Mouse (Mus musculus) ovary, postnatal 14 days (tissue): ENCODE results near the gene Efemp1.

Experiments used
- DNase-seq: peaks from one replicate; pipeline ENCODE4 v3.0.0; 2022; ENCODE audit warnings: low spot score

The Efemp1 gene

DNA sequence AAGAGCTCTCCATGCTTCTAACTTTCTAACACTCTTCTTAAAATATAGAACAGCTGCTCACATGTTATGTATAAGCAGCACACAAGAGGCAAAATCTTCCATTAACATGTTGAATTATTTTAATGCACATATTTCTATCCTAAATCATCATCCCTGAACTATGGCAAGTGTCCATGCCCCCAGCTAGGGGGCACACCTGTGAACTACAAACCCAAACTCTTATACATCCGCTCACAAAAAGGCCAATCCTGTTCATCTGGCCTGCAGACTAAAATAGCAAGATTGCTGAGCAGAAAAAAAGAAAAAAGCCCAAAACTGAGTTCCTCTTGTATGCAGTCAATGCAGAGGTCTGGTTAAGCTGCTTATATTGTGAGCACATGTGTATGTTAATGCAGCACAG lies 86.6 kb downstream of the Efemp1 start:
- DNase-seq: no peak

DNA sequence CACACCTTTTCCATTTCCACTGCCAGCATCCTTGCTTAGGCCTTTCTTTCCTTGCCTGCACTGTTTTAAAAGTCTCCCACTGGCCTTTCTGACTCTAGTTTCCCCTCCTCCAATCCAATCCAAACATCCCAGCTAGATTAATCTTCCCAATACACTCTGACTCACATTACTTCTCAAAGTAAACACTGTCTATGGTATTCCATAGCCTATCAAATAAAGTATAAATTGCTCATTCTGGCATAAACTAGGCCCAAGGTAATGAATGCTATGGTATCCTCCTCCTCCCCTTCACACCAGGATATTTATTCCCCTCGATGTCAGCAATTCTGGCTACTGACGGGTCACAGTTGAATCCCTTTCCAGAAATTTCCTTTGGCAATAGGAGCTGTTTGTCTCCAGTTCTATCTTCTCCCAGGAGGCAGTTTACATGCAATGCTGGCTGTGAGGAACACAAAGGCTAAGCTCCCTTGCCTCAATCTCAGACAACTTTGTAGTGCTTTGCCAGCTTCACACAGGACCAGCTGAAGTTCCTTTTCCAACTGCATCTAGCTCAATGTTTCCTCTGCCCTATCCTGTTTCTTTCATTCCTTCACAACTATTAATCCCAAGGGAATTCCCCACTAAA lies 98.7 kb downstream of the Efemp1 start:
- no peak for DNase-seq

- DNase-seq: no peak
Measured at GRCm38 (mm10) chr11:28954673-28955304, 101.8 kb downstream of the Efemp1 start.

GRCm38 (mm10) chr11:28955305-28955701 lies 102.3 kb downstream of the Efemp1 start:
- no peak for DNase-seq

DNA sequence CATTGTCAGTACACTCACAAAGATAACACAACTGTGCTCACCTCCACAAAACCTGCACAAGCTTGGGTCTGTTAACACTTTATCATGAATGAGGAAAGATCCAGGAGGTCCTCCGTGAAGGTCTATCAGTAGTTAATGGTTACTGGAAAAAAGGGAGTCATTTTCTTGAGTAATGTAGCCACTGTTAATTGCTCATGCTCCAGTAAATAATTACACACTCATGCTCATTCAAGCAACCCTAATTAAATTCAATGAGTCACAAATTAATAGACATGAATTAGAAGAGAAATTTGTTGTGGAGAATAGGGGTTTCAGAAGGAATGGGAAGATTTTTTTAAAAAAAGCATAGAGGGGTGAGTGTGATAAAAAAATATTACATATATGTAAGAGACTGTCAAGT lies 108.4 kb downstream of the Efemp1 start:
- no peak for DNase-seq
